Mouse (Mus musculus) ovary, postnatal 10 days (tissue): ENCODE data around the gene Krt73.
A peak's percentile ranks its signal among the peaks of the same experiment; 100 is the strongest.

Experiments
- DNase-seq: peaks from one replicate; pipeline ENCODE4 v3.0.0; 2022; ENCODE audit warnings: low spot score

Krt73 gene

GRCm38 (mm10) chr15:101802296-101802835 lies at the start of gene Krt73:
Krt73 (minus strand) TSS chr15:101802346.
- DNase-seq: no peak

GRCm38 (mm10) chr15:101850694-101851093 lies 48.5 kb upstream of the Krt73 start, which contains the start of gene Krt1:
Krt1 (minus strand) TSS chr15:101850794.
- DNase-seq: no peak

GRCm38 (mm10) chr15:101845971-101846403 lies 43.8 kb upstream of the Krt73 start:
- no peak for DNase-seq

DNA sequence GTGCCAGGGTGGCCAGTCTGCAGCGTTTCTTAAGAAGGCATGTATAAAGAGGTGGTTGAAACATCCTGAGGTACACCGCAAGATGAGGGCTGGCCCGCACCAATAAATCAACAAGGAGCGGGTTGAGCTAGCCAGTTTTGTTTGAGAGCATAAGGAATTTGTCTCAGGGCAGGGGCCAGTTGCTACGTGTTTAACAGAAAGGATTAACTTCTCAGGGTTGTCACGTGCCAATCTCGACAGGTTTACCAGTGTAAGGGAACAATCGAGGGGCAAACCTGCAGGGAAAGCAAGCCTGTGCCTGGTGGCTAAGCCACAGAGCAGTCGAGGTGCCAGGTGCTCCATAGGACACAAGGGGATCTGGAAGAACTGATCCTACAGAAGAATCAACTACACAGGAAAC lies 41.0 kb upstream of the Krt73 start:
- DNase-seq: no peak

- DNase-seq: no peak
These were observed 32.7 kb upstream of the Krt73 start for GRCm38 (mm10) chr15:101834784-101835328.

- DNase-seq: no peak
These were observed 31.0 kb upstream of the Krt73 start for GRCm38 (mm10) chr15:101833131-101833530.

DNA sequence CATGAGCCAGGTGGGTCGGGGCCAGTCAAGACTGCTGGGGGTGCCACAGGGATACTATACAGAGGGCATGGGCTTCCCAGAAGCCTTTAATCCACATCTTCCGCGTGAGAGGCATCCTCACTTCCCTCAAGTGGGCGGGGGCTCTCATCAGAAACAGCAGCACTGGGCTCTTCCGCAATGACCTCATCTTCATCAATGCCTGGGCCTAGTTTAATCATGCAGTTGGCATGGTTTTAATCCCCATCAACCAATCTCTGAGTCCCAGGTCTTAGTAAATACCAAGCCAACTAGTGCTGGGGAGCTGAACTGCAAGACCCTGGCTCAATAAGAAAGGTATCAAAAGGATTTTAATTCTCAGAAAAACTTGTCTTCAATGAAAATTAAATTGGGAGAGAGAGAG lies 27.3 kb upstream of the Krt73 start:
- no peak for DNase-seq

DNA sequence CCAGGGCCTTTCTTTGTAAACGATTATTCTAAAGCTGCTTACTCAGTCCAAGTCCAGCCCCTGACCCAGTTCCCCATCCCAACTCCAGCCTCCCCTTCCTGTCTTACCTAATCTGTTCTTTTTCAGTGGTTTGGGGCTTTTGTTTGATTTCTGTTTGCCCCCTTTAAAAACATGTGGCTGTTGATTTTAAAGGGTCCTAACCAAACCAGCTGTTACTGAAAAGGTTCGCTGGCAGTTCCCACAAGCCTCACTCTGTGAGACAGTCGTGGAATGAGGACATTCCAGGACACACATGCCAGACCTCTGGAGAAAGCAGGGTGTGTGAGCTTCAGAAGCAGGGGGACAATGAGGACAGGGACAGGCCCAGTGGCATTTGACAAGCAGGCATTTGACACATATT lies 19.6 kb upstream of the Krt73 start:
- no peak for DNase-seq

- DNase-seq: no peak
These were observed 15.7 kb upstream of the Krt73 start, which contains the start of gene Krt2 for GRCm38 (mm10) chr15:101817875-101818274. Krt2 (minus strand) TSS chr15:101818169.

GRCm38 (mm10) chr15:101803052-101803822 lies 1.1 kb upstream of the Krt73 start:
- no peak for DNase-seq

- no peak for DNase-seq
These were observed 11.3 kb downstream of the Krt73 start for GRCm38 (mm10) chr15:101790867-101791266.

DNA sequence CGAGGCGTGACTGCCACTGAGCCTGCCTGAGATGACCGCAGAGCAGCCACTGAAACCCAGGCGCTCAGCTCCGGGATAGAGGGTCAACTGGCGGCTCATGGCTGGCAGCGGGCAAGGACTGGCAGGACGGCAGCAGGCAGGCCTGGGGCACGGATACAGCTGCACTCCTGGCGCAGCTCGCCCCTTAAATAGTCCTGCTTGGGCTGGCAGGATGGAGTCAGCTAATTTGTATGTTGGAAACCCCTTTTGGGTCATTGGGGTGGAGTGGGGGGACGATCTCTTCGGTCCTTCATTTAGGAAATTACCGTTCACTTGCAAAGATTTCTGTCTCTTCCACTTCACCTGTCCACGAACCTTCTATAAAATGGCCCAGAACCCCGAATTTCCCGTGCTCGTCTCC lies 15.8 kb downstream of the Krt73 start, which contains the start of gene Krt72:
Krt72 (minus strand) TSS at position 101 of the 400 bp plus-strand sequence.
- no peak for DNase-seq

DNA sequence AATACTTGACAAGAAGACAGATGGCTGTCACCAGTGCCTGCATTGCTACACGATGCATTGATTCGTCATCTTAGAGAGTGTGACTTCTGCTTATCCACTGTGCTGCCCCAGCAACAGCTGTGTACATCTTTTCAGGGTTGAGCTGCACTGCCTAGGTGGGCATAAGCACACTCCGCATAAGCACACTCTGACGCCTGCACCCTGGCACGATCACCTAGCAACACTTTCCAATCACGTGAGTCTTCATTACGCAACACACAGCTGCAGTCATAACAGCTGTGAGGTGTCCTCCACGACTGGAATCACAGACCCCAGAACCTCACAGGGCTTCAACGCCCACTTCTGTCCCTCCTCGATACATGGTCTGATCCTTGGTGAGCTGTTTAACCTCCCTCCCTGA lies 28.7 kb downstream of the Krt73 start:
- no peak for DNase-seq

DNA sequence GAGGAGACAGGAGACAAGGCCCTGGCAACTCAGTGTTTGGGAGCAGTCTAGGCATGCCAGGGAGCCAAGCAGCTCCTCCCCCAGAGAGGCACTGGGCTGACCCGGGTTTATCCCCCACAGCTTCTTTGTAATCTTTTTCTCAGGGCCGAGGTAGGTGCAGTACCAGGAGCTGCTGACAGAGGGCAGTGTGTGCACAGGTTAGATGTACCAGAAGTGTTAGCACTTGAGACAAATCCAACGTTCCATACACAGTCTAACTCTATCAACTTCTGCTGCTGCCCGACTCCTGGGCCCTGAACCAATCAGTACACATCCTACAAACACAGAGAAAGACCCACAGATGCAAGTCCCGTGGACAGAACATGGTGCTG lies 29.4 kb downstream of the Krt73 start:
- DNase-seq: peak; percentile 81

- DNase-seq: peak; percentile 6
These were observed 30.0 kb downstream of the Krt73 start for GRCm38 (mm10) chr15:101772080-101772710.

DNA sequence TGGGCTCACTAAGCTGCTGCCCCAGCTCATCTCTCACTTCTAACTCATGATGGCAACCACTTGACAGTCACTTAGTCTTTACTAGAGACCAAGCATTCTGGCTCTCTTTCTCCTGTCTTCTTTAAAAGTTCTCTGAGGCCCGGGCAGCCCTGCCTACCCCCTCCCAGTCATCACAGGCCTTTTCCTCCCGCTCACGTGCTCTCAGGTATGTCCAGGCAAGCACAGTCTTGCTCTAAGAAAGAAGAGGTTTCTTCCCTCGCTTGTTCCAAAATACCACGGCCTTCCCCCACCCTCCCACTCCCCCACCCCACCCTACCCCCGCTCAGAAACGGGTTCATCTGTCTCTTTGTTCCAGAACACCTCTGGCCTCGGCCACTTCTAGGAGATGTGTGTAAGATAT lies 31.9 kb downstream of the Krt73 start:
- no peak for DNase-seq
